Mouse (Mus musculus) embryonic fibroblast, embryonic 13.5 days (primary cell): ENCODE results near the gene Rbmxl2.

Experiments
- CTCF ChIP-seq: IDR thresholded peaks from 2 replicates; pipeline ENCODE4 v1.5.1; 2011; ENCODE audit warnings: mild to moderate bottlenecking, control low read depth, low read length, moderate library complexity, borderline replicate concordance; ENCODE audit not compliant: insufficient read depth
- POLR2A ChIP-seq: IDR thresholded peaks from 2 replicates; pipeline ENCODE4 v1.6.1; 2011; ENCODE audit warnings: low read depth, mild to moderate bottlenecking, control low read depth, low read length, moderate library complexity

DNA sequence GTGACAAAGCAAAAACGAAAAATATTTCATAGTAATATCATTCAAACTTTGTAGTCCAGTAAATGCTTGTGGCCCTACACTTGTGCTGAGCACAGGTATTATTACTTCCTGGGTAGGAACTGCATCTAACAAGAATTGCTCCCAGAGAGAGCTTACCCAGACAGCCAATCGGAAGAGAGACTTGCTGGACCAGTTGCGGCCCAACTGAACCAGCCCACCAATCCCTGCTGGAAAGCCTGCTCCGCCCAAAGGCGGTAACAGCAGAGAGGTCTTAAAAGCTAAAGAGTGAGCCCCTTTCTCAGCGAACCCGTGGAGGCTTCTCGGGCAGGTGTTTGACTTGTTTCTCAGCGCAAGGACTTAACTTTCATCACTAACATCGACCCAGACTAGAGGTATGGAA is 42.6 kb upstream of the Rbmxl2 start, which contains the start of gene Nlrp14:
- TF ChIP-seq POLR2A (no peak), CTCF (no peak)
